Mouse (Mus musculus) forebrain, embryonic 10.5 days (tissue): Measurements from ENCODE around the gene Il12rb2. TPM values are rescaled to one million over a fixed set of nuclear protein-coding genes. Genes with fewer than 3 reads are reported as not detected.
A peak's percentile ranks its signal among the peaks of the same experiment; 100 is the strongest.

Source experiments
- DNase-seq: peaks from one replicate; pipeline ENCODE4 v3.0.0-alpha.2; 2017; ENCODE audit warnings: low spot score; ENCODE audit errors: extremely low spot score
- H3K27ac ChIP-seq: fragments of 300-500 bp; sonication (generic); 2 replicates; pipeline ENCODE4 v1.5.1; 2016; ENCODE audit warnings: mild to moderate bottlenecking
- H3K27me3 ChIP-seq: fragments of 300-500 bp; sonication (generic); 2 replicates; pipeline ENCODE4 v1.6.1; 2016; ENCODE audit warnings: mild to moderate bottlenecking; ENCODE audit not compliant: poor library complexity, severe bottlenecking
- H3K36me3 ChIP-seq: fragments of 300-500 bp; sonication (generic); replicated peaks from 2 replicates; pipeline ENCODE4 v1.6.1; 2016; ENCODE audit warnings: mild to moderate bottlenecking, moderate library complexity
- H3K4me1 ChIP-seq: fragments of 300-500 bp; sonication (generic); 2 replicates; pipeline ENCODE4 v1.6.1; 2016
- H3K4me3 ChIP-seq: fragments of 300-500 bp; sonication (generic); 2 replicates; pipeline ENCODE4 v1.5.1; 2016; ENCODE audit warnings: mild to moderate bottlenecking, moderate library complexity
- H3K9me3 ChIP-seq: fragments of 300-500 bp; sonication (generic); 2 replicates; pipeline ENCODE4 v1.6.1; 2016; ENCODE audit warnings: mild to moderate bottlenecking, moderate library complexity
- WGBS: fragments of 180-500 bp; shearing (Covaris S2); methylation state at CpG from one replicate; pipeline ENCODE4 v1.1.7; 2016; 5-methylcytosine and 5-hydroxymethylcytosine counted together
- polyA plus RNA-seq: library from polyadenylated mRNA; unstranded; fragments of >200 nt; fragmentation: Nextera tagmentation; extraction: Ambion mirVana; gene quantifications from 2 replicates; pipeline ENCODE4 v1.2.1, GENCODE M21; 2016

Gene Il12rb2
- polyA plus RNA-seq, 1 experiment from 2014 or later = 0.07 TPM

- no peaks in the 10 kb centered on the region for H3K27me3 ChIP-seq
- peaks cover 97% of the 10 kb centered on the region for H3K36me3 ChIP-seq
- DNase-seq = no peak
- no peak overlapping the region for H3K27ac ChIP-seq
- H3K4me3 ChIP-seq = no peak overlapping the region
- 87% methylated on average over 5 of the region's 5 CpGs for WGBS
- H3K9me3 ChIP-seq = no peaks in the 10 kb centered on the region
- H3K4me1 ChIP-seq = no peaks in the 10 kb centered on the region
Measured at GRCm38 (mm10) chr6:67277944-67278343, 98.0 kb downstream of the Il12rb2 start.

- Histone ChIP-seq H3K36me3 (peaks cover 40% of the 10 kb centered on the region), H3K9me3 (no peaks in the 10 kb centered on the region), H3K4me3 (peak overlapping the region; percentile 100), H3K27me3 (no peaks in the 10 kb centered on the region), H3K4me1 (peaks cover 22% of the 10 kb centered on the region), H3K27ac (no peak overlapping the region)
- DNase-seq = no peak
- WGBS = 70% methylated on average over 2 of the region's 2 CpGs
Measured at GRCm38 (mm10) chr6:67269459-67269858, 106.5 kb downstream of the Il12rb2 start.

GRCm38 (mm10) chr6:67268983-67269382 lies 107.0 kb downstream of the Il12rb2 start:
- 30% methylated on average over 1 of the region's 1 CpGs for WGBS
- DNase-seq = no peak
- no peaks in the 10 kb centered on the region for H3K9me3 ChIP-seq
- H3K27me3 ChIP-seq = no peaks in the 10 kb centered on the region
- peaks cover 22% of the 10 kb centered on the region for H3K4me1 ChIP-seq
- H3K27ac ChIP-seq = no peak overlapping the region
- H3K36me3 ChIP-seq = peaks cover 35% of the 10 kb centered on the region
- H3K4me3 ChIP-seq = peak overlapping the region; percentile 100

DNA sequence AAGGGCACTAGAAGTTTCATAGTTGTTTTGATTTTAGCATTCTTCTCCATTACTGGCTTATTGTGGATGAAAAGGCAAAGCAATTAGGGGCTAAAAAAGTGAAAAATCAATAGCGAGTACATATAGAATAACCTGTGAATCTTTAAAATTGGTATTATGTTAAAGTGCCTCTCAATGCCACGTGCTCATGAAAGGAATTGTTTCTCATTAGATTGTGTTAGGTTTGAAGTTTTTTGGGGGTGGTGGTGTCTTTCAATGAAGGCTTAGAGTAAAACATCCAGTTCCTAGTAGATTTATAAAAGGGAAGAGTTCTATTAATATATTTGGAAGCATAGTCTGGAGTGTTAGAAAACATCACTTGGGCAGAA lies 107.8 kb downstream of the Il12rb2 start:
- no peaks in the 10 kb centered on the region for H3K27me3 ChIP-seq
- no peaks in the 10 kb centered on the region for H3K9me3 ChIP-seq
- H3K4me3 ChIP-seq = peak overlapping the region; percentile 100
- WGBS = 0% methylated on average over 2 of the region's 2 CpGs
- peaks cover 27% of the 10 kb centered on the region for H3K36me3 ChIP-seq
- H3K4me1 ChIP-seq = peaks cover 22% of the 10 kb centered on the region
- no peak for DNase-seq
- peak overlapping the region; percentile 99 for H3K27ac ChIP-seq

- no peaks in the 10 kb centered on the region for H3K27me3 ChIP-seq
- DNase-seq = peak; percentile 52
- under 1% methylated on average over 64 of the region's 65 CpGs for WGBS
Measured at GRCm38 (mm10) chr6:67267408-67268244, 108.4 kb downstream of the Il12rb2 start.

GRCm38 (mm10) chr6:67266664-67267407 lies 109.2 kb downstream of the Il12rb2 start:
- Histone ChIP-seq H3K27me3 (no peaks in the 10 kb centered on the region), H3K27ac (peak overlapping the region; percentile 99), H3K9me3 (no peaks in the 10 kb centered on the region), H3K4me1 (peaks cover 22% of the 10 kb centered on the region), H3K4me3 (peak overlapping the region; percentile 100), H3K36me3 (peaks cover 13% of the 10 kb centered on the region)
- under 1% methylated on average over 68 of the region's 68 CpGs for WGBS
- peak; percentile 95 for DNase-seq

More at GRCm38 (mm10) chr6:67267408-67268244, 108.4 kb downstream of the Il12rb2 start:
- Histone ChIP-seq H3K4me1 (peaks cover 22% of the 10 kb centered on the region), H3K9me3 (no peaks in the 10 kb centered on the region), H3K36me3 (peaks cover 21% of the 10 kb centered on the region), H3K27ac (peak overlapping the region; percentile 99), H3K4me3 (peak overlapping the region; percentile 100)

- peak overlapping the region; percentile 99 for H3K27ac ChIP-seq
- no peak for DNase-seq
- H3K9me3 ChIP-seq = no peaks in the 10 kb centered on the region
- under 1% methylated on average over 23 of the region's 23 CpGs for WGBS
- peaks cover 7% of the 10 kb centered on the region; the same call in 1 of the 2 replicates for H3K36me3 ChIP-seq
- H3K4me1 ChIP-seq = peaks cover 22% of the 10 kb centered on the region
- H3K4me3 ChIP-seq = peak overlapping the region; percentile 100
- H3K27me3 ChIP-seq = no peaks in the 10 kb centered on the region
Measured at GRCm38 (mm10) chr6:67266159-67266657, 109.8 kb downstream of the Il12rb2 start.

GRCm38 (mm10) chr6:67264935-67265334 lies 111.1 kb downstream of the Il12rb2 start:
- no peaks in the 10 kb centered on the region for H3K9me3 ChIP-seq
- DNase-seq = no peak
- no peak overlapping the region for H3K27ac ChIP-seq
- H3K36me3 ChIP-seq = no peaks in the 10 kb centered on the region; the same call in 1 of the 2 replicates
- H3K4me1 ChIP-seq = peaks cover 19% of the 10 kb centered on the region
- no peaks in the 10 kb centered on the region for H3K27me3 ChIP-seq
- H3K4me3 ChIP-seq = no peak overlapping the region
- WGBS = 90% methylated on average over 7 of the region's 7 CpGs

DNA sequence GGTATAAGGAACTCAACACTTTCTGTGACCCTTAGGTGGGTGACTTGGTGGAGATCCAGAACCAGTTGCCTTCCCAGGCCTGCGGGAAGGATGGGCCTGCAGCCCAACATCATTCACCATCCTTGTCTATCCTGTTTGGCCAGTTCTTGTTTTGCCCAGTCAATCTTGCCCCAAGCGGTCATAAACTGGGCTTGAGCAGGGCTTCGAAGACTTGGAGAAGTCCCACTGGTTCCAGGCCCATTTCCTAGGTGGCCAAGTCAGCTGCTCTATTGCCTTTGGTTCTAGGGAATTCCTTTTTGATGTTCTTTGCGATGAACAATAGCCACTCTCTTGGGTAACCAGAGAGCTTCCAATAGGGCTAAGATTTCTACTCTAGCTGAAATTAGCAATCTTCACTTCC lies 124.9 kb downstream of the Il12rb2 start:
- Histone ChIP-seq H3K4me3 (no peak overlapping the region), H3K4me1 (no peaks in the 10 kb centered on the region), H3K9me3 (no peaks in the 10 kb centered on the region), H3K36me3 (no peaks in the 10 kb centered on the region), H3K27ac (no peak overlapping the region), H3K27me3 (no peaks in the 10 kb centered on the region)
- WGBS = 95% methylated on average over 4 of the region's 4 CpGs
- no peak for DNase-seq

DNA sequence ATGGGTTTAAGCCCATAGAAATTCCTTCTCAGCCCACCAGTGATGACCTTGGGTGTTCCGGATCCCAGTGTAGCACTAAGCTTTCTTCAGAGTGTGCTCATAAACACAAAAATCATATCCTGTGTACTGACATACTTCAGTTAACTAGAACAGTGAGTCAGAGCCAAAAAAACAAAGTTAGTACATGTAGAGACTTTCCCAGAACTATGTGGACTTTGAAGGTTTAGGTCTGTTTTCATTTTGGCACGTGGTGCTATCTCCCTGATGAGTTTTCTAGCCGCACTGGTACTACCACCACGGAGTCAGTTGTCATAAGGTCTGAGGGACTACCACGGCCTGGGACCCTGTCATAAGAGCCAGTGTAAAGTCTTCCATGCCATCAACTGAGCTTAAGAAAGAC lies 131.5 kb downstream of the Il12rb2 start:
- no peaks in the 10 kb centered on the region for H3K4me1 ChIP-seq
- H3K27me3 ChIP-seq = no peaks in the 10 kb centered on the region
- no peak overlapping the region for H3K27ac ChIP-seq
- H3K9me3 ChIP-seq = no peaks in the 10 kb centered on the region
- H3K36me3 ChIP-seq = no peaks in the 10 kb centered on the region
- DNase-seq = no peak
- H3K4me3 ChIP-seq = no peak overlapping the region
- WGBS = 91% methylated on average over 5 of the region's 5 CpGs

DNA sequence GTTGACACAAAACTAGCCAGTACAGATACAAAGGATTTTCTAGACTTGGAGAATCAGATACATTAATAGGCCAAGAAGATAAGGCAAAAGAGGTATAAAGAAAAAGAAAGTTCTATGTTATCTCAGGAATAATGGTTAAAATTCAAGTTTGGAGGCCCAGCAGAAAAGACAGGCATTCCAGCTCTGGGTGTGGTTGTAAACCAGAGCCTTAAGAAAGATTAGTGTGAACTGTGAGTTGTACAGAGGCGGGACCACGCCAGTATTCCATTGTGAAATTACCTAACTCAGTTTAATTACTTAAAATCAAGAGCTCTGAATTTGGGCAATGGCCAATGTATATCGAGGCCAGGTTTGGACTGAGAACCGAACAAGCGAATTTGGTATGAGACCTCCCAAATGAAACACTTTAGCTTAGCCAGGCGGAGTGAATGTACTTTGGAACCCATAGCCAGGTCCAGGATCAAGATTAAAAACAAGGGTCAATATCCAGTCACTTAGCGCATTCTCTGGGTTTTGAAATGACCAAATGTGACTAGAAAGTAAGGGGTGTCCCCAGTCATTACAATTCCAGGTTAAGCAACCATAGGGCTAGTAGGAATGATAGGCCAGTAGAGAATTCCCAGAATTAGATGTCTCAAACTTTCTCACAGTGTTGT lies 132.1 kb downstream of the Il12rb2 start:
- no peak for DNase-seq

More for the DNA sequence above, 132.1 kb downstream of the Il12rb2 start:
- H3K36me3 ChIP-seq = no peaks in the 10 kb centered on the region
- H3K4me3 ChIP-seq = no peak overlapping the region
- no peaks in the 10 kb centered on the region for H3K9me3 ChIP-seq
- 95% methylated on average over 7 of the region's 7 CpGs for WGBS
- no peak overlapping the region for H3K27ac ChIP-seq
- H3K4me1 ChIP-seq = no peaks in the 10 kb centered on the region
- H3K27me3 ChIP-seq = no peaks in the 10 kb centered on the region
